Mouse (Mus musculus): ENCODE data around the gene Rgs16.
"Not testable (repeated sequence)": the region's sequence is repeated elsewhere in the genome, so short reads cannot be mapped to it uniquely, and the experiment has no call there.

Rgs16 gene

GRCm38 (mm10) chr1:153752521-153752920, 12.4 kb downstream of the Rgs16 start:
- DNase-seq: no peak

DNA sequence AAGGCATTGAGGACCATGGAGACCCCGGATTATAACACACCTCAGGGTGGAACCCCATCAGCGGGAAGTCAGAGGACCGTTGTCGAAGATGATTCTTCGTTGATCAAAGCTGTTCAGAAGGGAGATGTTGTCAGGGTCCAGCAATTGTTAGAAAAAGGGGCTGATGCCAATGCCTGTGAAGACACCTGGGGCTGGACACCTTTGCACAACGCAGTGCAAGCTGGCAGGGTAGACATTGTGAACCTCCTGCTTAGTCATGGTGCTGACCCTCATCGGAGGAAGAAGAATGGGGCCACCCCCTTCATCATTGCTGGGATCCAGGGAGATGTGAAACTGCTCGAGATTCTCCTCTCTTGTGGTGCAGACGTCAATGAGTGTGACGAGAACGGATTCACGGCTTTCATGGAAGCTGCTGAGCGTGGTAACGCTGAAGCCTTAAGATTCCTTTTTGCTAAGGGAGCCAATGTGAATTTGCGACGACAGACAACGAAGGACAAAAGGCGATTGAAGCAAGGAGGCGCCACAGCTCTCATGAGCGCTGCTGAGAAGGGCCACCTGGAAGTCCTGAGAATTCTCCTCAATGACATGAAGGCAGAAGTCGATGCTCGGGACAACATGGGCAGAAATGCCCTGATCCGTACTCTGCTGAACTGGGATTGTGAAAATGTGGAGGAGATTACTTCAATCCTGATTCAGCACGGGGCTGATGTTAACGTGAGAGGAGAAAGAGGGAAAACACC, 13.7 kb downstream of the Rgs16 start:
- no peak for DNase-seq

GRCm38 (mm10) chr1:153764136-153764535, 24.0 kb downstream of the Rgs16 start:
- no peak for DNase-seq

DNA sequence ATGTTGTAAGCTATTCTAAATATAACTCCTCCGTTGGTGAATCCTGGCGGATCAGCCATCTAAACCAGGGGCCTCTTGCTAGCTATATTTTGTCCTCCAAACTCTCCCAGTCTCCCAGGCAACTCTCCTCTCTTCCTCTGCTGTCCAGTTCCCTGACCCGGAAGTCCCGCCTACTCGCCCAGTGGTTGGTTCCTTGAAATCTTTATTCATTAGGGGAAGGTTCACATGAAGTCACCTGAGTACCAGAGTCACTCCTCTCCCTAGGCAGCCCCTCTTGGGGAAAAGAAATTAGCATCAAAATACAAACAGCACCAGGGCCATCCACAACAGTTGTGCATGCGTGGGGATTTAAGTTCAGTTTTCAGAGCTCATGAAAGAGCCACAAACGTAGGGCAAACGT, 26.1 kb downstream of the Rgs16 start:
- DNase-seq: no peak

DNA sequence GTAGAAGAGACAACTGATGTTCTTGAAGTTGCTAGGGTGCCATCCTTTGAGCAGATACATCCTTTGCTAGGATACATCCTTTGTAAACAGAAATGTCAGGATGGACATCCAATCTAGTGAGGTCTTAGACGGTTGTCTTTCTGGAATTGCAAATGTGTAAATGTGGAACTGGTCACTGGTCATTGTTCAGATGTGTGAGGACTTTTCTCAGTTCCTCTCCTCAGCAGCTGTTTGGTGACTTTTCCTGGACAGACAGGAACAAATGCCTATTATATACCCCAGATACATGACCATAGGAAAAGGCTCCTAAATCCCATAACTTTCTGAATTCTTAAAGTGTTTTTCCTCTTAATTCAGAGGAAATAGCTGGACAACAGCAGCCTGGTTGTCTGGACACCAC, 27.1 kb downstream of the Rgs16 start:
- no peak for DNase-seq

DNA sequence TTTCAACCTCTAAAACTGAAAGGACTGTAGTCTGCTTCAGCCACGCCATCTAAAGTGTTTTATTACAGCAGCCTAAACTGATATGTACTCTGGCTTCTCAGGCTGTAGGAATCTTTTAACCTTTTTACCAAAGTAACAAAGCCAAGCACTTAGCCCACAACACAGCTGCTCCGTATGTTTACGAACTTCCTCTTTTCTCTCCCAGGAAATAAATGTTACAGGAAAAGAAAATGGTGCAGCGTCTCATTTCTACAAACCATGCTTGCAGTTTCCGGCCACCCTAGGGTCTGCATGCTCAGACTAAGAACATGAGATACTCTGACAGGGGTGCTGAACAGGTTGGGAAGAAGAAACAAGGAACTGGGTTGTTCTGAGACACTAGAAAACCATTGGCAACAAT, 28.3 kb downstream of the Rgs16 start:
- DNase-seq: no peak

DNA sequence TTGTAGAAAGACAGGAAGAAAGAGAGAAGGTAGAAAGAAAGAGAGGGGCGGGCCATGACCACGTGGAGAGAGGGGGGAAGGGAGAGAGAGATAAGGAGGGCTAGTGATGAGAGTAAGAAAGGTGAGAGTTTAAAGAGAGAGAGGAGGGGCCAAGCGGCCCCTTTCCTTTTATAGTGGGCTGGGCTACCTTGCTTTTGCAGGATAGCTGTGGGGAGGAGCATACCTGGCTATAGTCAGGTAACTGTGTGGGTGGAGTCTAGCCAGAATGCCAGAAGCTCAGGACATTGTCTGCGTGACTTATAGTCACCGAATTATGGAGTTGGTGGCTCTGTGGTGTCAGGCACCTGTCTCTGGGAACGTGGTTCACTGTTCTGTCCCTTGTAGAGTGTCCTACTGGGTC, 29.4 kb downstream of the Rgs16 start:
- not testable (repeated sequence) for DNase-seq

GRCm38 (mm10) chr1:153769998-153770775, 30.0 kb downstream of the Rgs16 start:
- no peak for DNase-seq

DNA sequence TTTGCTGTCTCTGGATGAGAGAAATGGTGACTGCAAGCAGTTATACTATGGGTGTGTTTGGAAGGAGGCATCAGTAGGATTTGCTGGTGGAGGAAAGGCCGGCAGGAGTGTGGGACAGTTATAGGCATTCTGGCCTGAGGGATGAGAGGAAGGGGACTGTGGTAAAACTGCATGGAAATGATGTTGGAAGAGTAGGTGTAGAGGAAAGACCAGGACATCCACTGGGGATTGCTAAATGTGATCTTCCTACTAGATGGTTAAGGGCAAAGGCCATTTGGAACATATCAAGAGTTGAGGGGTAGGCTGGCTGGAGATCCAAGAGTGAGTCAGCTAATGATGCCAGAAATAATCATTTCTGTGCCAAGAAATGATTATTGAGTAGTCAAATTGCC, 30.6 kb downstream of the Rgs16 start:
- DNase-seq: no peak

GRCm38 (mm10) chr1:153775174-153775573, 35.0 kb downstream of the Rgs16 start:
- no peak for DNase-seq

- no peak for DNase-seq
Observed at GRCm38 (mm10) chr1:153776257-153776656, 36.1 kb downstream of the Rgs16 start.

DNA sequence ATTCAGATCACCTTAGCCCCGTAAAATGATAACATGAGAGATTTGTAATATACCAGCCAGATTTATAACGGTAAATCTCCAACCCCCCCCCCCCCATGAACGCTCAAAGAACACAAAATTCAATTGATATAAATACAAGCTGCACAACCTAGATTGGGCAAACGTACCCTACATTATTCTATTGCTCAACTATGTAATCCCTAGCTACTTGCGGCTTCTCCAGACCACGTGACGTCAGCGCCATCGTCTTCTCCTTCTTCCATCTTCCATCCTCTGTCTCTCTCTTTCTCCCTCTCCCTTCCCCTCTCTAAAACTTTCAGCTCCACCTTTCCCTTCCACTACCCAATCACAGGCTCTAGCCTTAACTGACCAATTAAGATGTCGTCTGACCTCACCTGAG, 38.1 kb downstream of the Rgs16 start:
- no peak for DNase-seq

DNA sequence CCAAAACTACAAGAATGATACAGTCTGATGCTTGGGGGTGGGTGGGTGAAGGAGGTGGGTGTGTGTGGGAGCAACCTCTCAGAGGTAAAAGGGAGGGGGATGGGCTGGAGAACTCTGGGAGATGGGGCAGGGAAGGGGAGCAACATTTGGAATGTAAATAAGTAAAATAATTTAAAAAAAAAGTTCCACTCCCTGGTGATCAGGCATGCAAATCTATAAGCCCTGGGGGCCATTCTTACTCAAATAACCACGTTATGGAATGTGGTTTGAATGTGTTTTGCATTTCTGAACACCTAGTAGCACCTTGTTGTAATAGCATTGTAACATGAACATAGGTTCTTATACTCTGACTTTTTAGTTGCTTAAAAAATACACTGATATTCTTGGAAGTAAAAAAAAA, 43.2 kb downstream of the Rgs16 start:
- no peak for DNase-seq

GRCm38 (mm10) chr1:153785608-153786007, 45.5 kb downstream of the Rgs16 start:
- DNase-seq: no peak

DNA sequence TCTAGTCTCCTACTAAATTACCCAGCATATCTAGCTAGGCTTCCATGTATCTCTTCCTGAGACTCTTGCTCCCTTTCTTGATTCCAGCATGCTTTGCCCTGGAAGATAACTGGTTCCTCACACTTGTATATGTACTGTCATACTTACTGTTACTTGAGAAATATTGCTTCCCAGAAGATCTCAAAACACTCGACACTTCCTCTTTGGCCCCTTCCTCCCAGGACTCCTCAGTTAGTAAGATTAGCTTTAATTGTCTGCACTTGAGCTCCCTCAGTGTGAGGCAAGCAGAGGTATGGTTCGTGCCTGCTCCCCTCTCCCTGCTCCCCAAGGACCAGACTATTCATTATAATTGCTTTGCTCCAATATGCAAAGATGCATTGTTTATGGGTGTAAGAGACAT, 50.6 kb downstream of the Rgs16 start:
- DNase-seq: no peak

DNA sequence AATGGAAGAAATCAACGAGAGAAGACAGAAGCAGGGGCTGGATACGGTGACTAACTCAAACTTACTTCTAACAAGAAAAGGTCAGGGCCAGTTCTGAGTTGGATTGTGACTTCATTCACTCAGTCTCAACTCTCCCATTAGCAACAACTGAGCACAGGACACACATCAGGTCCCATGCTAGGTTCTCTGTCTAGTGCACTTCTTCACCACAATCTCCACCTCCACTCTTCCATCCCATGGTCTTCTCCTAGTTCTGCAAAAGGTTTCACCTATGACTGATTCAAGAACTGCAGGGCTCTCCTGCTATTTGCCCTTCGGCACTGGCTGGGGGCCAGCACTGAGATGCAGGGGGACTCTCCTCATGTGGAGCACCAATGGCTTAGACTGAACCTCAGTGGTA, 54.1 kb downstream of the Rgs16 start:
- no peak for DNase-seq

Data from cerebellum, adult 8-10 months (tissue).